In the genomic region with DNA sequence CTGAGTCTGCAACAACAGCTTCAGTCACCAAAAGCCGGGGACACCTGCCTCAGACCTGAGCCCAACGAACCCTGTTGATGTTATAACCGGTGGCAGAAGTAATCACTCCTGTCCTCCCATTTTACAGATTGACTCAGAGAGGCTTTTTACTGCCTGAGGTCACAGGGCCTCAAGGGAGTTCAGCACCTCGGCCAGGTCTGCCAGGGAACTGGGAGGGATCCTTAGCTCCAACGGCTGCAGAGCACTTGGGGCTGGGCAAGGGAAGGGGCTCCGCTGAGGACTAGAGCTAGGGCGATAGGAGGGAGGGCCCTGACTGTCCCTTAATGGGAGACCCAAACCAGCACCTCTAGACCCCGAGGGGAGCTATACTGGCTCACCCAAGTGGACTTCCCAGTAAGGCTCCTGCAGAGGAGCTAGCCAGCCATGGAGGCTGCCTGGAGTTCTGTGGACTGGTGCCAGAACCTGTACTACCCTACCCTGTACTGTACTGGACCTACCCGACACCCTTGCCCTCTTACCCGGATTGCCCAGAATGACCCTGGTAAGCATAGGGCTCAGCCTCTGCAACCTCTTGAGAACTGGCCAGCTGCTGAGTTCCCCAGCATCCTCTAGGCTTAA, we compare ENCODE assay signal across 8 mouse cellular contexts. TPM values are rescaled to one million over a fixed set of nuclear protein-coding genes. Genes with fewer than 3 reads are reported as not detected.
DNase-seq lines count a peak whose midpoint lies in the region; ATAC-seq and TF ChIP-seq lines count a peak whose summit lies in the region.

No protein-coding gene starts in this region.

- H3K4me1 ChIP-seq in brown adipose tissue, adult 24 weeks (ENCODE audit: control insufficient read depth, insufficient read depth, insufficient read length, low read length): peaks cover 25% of the 10 kb centered on the region
- H3K4me1 ChIP-seq in hindbrain, embryonic 16.5 days (ENCODE audit: control insufficient read depth, insufficient read depth, low read depth, low read length): peaks cover 30% of the 10 kb centered on the region
- peaks cover 10% of the 10 kb centered on the region for H3K4me1 ChIP-seq in midbrain, postnatal 0 days (ENCODE audit: insufficient read depth, low read length)

- no peaks in the 10 kb centered on the region for H3K36me3 ChIP-seq in hindbrain, embryonic 16.5 days (ENCODE audit: control insufficient read depth, insufficient read depth, low read length)
- no peaks in the 10 kb centered on the region for H3K36me3 ChIP-seq in midbrain, postnatal 0 days (ENCODE audit: insufficient read depth, low read length)

- no peaks in the 10 kb centered on the region; the same call in 1 of the 2 replicates for H3K27me3 ChIP-seq in hindbrain, embryonic 16.5 days (replicated peaks; ENCODE audit: control insufficient read depth, insufficient read depth, low read length)
- peaks cover 13% of the 10 kb centered on the region for H3K27me3 ChIP-seq in midbrain, postnatal 0 days (ENCODE audit: insufficient read depth, low read length)

- 0 out of 2 replicates have a peak, but pooled peaks have one; percentile 0 for ATAC-seq in hindbrain, embryonic 16.5 days
- 0 out of 2 replicates have a peak, but pooled peaks have one; percentile 3 for ATAC-seq in midbrain, postnatal 0 days (ENCODE audit: low FRiP score)

- peak overlapping the region; percentile 97 for H3K4me2 ChIP-seq in hindbrain, embryonic 16.5 days (ENCODE audit: low read length)
- H3K4me2 ChIP-seq in midbrain, postnatal 0 days (ENCODE audit: low read depth, low read length, poor library complexity, severe bottlenecking): peak overlapping the region; percentile 99

- WGBS in hindbrain, embryonic 16.5 days: 40% methylated on average over 10 of the region's 10 CpGs
- 35% methylated on average over 10 of the region's 10 CpGs for WGBS in midbrain, postnatal 0 days

- no peak for DNase-seq in layer of hippocampus, adult 2 months (ENCODE audit: low spot score in 2 of 2)
- no peak for DNase-seq in layer of hippocampus, postnatal 36 days
- DNase-seq in midbrain, postnatal 0 days (ENCODE audit: low spot score): no peak
- DNase-seq in layer of hippocampus, adult 8-10 months (ENCODE audit: low spot score in 2 of 2): no peak
- DNase-seq in gastrocnemius, postnatal 25 days: no peak
- DNase-seq in c-Kit-positive CD71-positive TER-119-positive erythroid progenitor cells, embryonic 14.5 days (ENCODE audit: low spot score): no peak

- H3K27ac ChIP-seq in layer of hippocampus, adult 2 months: peak overlapping the region; percentile 88
- peak overlapping the region; percentile 67 for H3K27ac ChIP-seq in brown adipose tissue, adult 24 weeks (replicated peaks; ENCODE audit: low read depth, low read length)
- peak overlapping the region; percentile 54; the same call in 1 of the 2 replicates for H3K27ac ChIP-seq in hindbrain, embryonic 16.5 days (ENCODE audit: low read depth, low read length)
- 0 out of 2 replicates have a peak overlapping the region, but pooled peaks have one; percentile 12 for H3K27ac ChIP-seq in midbrain, postnatal 0 days (ENCODE audit: low read depth, low read length)

- peak overlapping the region; percentile 79; the same call in 1 of the 2 replicates for H3K9ac ChIP-seq in hindbrain, embryonic 16.5 days (ENCODE audit: low read depth, low read length)
- peak overlapping the region; percentile 71; the same call in 1 of the 2 replicates for H3K9ac ChIP-seq in midbrain, postnatal 0 days (replicated peaks; ENCODE audit: low read length, poor library complexity, severe bottlenecking)

- peak overlapping the region; percentile 62 for H3K4me3 ChIP-seq in layer of hippocampus, adult 2 months
- peak overlapping the region; percentile 76 for H3K4me3 ChIP-seq in brown adipose tissue, adult 24 weeks (ENCODE audit: insufficient read depth, low read depth, low read length)
- peak overlapping the region; percentile 73 for H3K4me3 ChIP-seq in hindbrain, embryonic 16.5 days (ENCODE audit: low read length)
- H3K4me3 ChIP-seq in midbrain, postnatal 0 days (ENCODE audit: low read depth, low read length): peak overlapping the region; percentile 70

- H3K9me3 ChIP-seq in hindbrain, embryonic 16.5 days (ENCODE audit: control insufficient read depth, low read length): no peaks in the 10 kb centered on the region
- no peaks in the 10 kb centered on the region for H3K9me3 ChIP-seq in midbrain, postnatal 0 days (ENCODE audit: low read length)

- no peak for TF ChIP-seq CTCF in layer of hippocampus, adult 2 months (conservative IDR thresholded peaks at IDR 0.05)
- no peak; the same call in 1 of the 2 replicates for TF ChIP-seq CTCF in midbrain, postnatal 0 days (IDR thresholded peaks at IDR 0.05)

RNA-seq across cellular contexts. Expression of a gene that starts 1.4 kb away (rescaled TPM):
- total RNA-seq in layer of hippocampus, adult 2 months (2021): 10 to 100 TPM; 13.4 to 13.8 TPM
- 10 to 100 TPM; 13.4 to 16.5 TPM for total RNA-seq in layer of hippocampus, postnatal 36 days (2021)
- 8.9 and 11.6 TPM in 2 replicates for polyA plus RNA-seq in brown adipose tissue, adult 24 weeks (2012; ENCODE audit: insufficient read depth, insufficient read length, missing spikeins)
- polyA plus RNA-seq in hindbrain, embryonic 16.5 days (2015; fragmentation: Nextera tagmentation; extraction: Ambion mirVana): 27.1 and 28.7 TPM in 2 replicates
- 27.4 and 55.6 TPM in 2 replicates for total RNA-seq in midbrain, postnatal 0 days (2014; rRNA removed)
- 17.6 and 21.0 TPM in 2 replicates for polyA plus RNA-seq in midbrain, postnatal 0 days (2015; fragmentation: Nextera tagmentation; extraction: Ambion mirVana)
- 10 to 100 TPM; 11.7 to 18.4 (median 15.0) TPM for total RNA-seq in layer of hippocampus, adult 8-10 months (2022)
- total RNA-seq in gastrocnemius, postnatal 25 days (2021): 10 to 100 TPM; 22.1 to 25.4 TPM

RNA-seq across cellular contexts. Expression of a gene that starts 5.6 kb away (rescaled TPM):
- total RNA-seq in layer of hippocampus, adult 2 months (2021): 10 to 100 TPM; 15.6 to 20.5 TPM
- 10 to 100 TPM; 16.8 to 17.0 TPM for total RNA-seq in layer of hippocampus, postnatal 36 days (2021)
- 7.6 and 9.3 TPM in 2 replicates for polyA plus RNA-seq in brown adipose tissue, adult 24 weeks (2012; ENCODE audit: insufficient read depth, insufficient read length, missing spikeins)
- 34.7 and 35.0 TPM in 2 replicates for polyA plus RNA-seq in hindbrain, embryonic 16.5 days (2015; fragmentation: Nextera tagmentation; extraction: Ambion mirVana)
- 31.7 and 35.0 TPM in 2 replicates for total RNA-seq in midbrain, postnatal 0 days (2014; rRNA removed)
- polyA plus RNA-seq in midbrain, postnatal 0 days (2015; fragmentation: Nextera tagmentation; extraction: Ambion mirVana): 31.2 and 37.7 TPM in 2 replicates
- 10 to 100 TPM; 14.7 to 19.6 (median 17.9) TPM for total RNA-seq in layer of hippocampus, adult 8-10 months (2022)
- 1 to 10 TPM; 6.1 to 6.2 TPM for total RNA-seq in gastrocnemius, postnatal 25 days (2021)

RNA-seq across cellular contexts. Expression of a gene that starts 15.5 kb away (rescaled TPM):
- total RNA-seq in layer of hippocampus, adult 2 months (2021): 10 to 100 TPM; 20.6 to 22.4 TPM
- total RNA-seq in layer of hippocampus, postnatal 36 days (2021): 10 to 100 TPM; 18.0 to 19.0 TPM
- polyA plus RNA-seq in brown adipose tissue, adult 24 weeks (2012; ENCODE audit: insufficient read depth, insufficient read length, missing spikeins): 14.6 and 22.6 TPM in 2 replicates
- polyA plus RNA-seq in hindbrain, embryonic 16.5 days (2015; fragmentation: Nextera tagmentation; extraction: Ambion mirVana): 45.6 and 49.9 TPM in 2 replicates
- total RNA-seq in midbrain, postnatal 0 days (2014; rRNA removed): 13.3 and 23.6 TPM in 2 replicates
- 47.8 and 48.9 TPM in 2 replicates for polyA plus RNA-seq in midbrain, postnatal 0 days (2015; fragmentation: Nextera tagmentation; extraction: Ambion mirVana)
- 10 to 100 TPM; 19.9 to 23.6 (median 22.5) TPM for total RNA-seq in layer of hippocampus, adult 8-10 months (2022)
- 1 to 10 TPM; 6.7 to 9.1 TPM for total RNA-seq in gastrocnemius, postnatal 25 days (2021)

RNA-seq across cellular contexts. Expression of a gene that starts 20.6 kb away (rescaled TPM):
- not detected for total RNA-seq in layer of hippocampus, adult 2 months (2021)
- total RNA-seq in layer of hippocampus, postnatal 36 days (2021): not detected
- polyA plus RNA-seq in brown adipose tissue, adult 24 weeks (2012; ENCODE audit: insufficient read depth, insufficient read length, missing spikeins): not detected in 2 replicates
- not detected in 2 replicates for polyA plus RNA-seq in hindbrain, embryonic 16.5 days (2015; fragmentation: Nextera tagmentation; extraction: Ambion mirVana)
- total RNA-seq in midbrain, postnatal 0 days (2014; rRNA removed): 0.33 TPM in 1 of 2 replicates, not detected in the other
- polyA plus RNA-seq in midbrain, postnatal 0 days (2015; fragmentation: Nextera tagmentation; extraction: Ambion mirVana): 0.04 TPM in 1 of 2 replicates, not detected in the other
- not detected for total RNA-seq in layer of hippocampus, adult 8-10 months (2022)
- total RNA-seq in gastrocnemius, postnatal 25 days (2021): not detected

RNA-seq across cellular contexts. Expression of a gene that starts 46.8 kb away (rescaled TPM):
- total RNA-seq in layer of hippocampus, adult 2 months (2021): 10 to 100 TPM; 62.0 to 64.1 TPM
- total RNA-seq in layer of hippocampus, postnatal 36 days (2021): 10 to 100 TPM; 47.3 to 61.2 TPM
- polyA plus RNA-seq in brown adipose tissue, adult 24 weeks (2012; ENCODE audit: insufficient read depth, insufficient read length, missing spikeins): 18.2 and 19.3 TPM in 2 replicates
- polyA plus RNA-seq in hindbrain, embryonic 16.5 days (2015; fragmentation: Nextera tagmentation; extraction: Ambion mirVana): 42.6 and 43.9 TPM in 2 replicates
- 36.0 and 44.7 TPM in 2 replicates for total RNA-seq in midbrain, postnatal 0 days (2014; rRNA removed)
- polyA plus RNA-seq in midbrain, postnatal 0 days (2015; fragmentation: Nextera tagmentation; extraction: Ambion mirVana): 35.3 and 38.6 TPM in 2 replicates
- 10 to 100 TPM; 58.1 to 80.0 (median 63.5) TPM for total RNA-seq in layer of hippocampus, adult 8-10 months (2022)
- total RNA-seq in gastrocnemius, postnatal 25 days (2021): 10 to 100 TPM; 21.7 to 23.3 TPM

Comparison
In these comparisons a context has a peak if more than half of its experiments do, and no peak if none do; other contexts are left out.
1. H3K27ac ChIP-seq: peak in every context shown above with its lines; median percentile 88 in layer of hippocampus, adult 2 months; 67 in brown adipose tissue, adult 24 weeks; 54 in hindbrain, embryonic 16.5 days; 12 in midbrain, postnatal 0 days.